Mouse (Mus musculus): ENCODE results near the gene Bmi1. TPM values are rescaled to one million over a fixed set of nuclear protein-coding genes. Genes with fewer than 3 reads are reported as not detected.
A peak's percentile ranks its signal among the peaks of the same experiment; 100 is the strongest.

Gene Bmi1
- 29.0 and 29.2 TPM in 2 replicates for polyA plus RNA-seq (2015; fragmentation: Nextera tagmentation; extraction: Ambion mirVana)

- peak within 1 kb of the TSS; percentile 94 for H3K4me3 ChIP-seq (replicated peaks; ENCODE audit: low read depth, low read length)
- peak within 1 kb of the TSS; percentile 90 for H3K4me2 ChIP-seq (ENCODE audit: low read length)
- no peak for TF ChIP-seq CTCF (IDR thresholded peaks at IDR 0.05; ENCODE audit: low read depth)
- 0% methylated on average over 33 of the region's 77 CpGs for WGBS
- peak; percentile 77 for DNase-seq (ENCODE audit: low spot score)
- peak within 1 kb of the TSS; percentile 97 for H3K9ac ChIP-seq (ENCODE audit: low read depth, low read length)
- ATAC-seq (replicated peaks; ENCODE audit: low FRiP score, low read depth) = peak; percentile 62
- H3K27ac ChIP-seq = peak within 1 kb of the TSS; percentile 96
- H3K9me3 ChIP-seq (replicated peaks; ENCODE audit: low read length) = no peaks in the 10 kb centered on the region
- H3K36me3 ChIP-seq (ENCODE audit: insufficient read depth, low read length) = no peaks in the 10 kb centered on the region
- peaks cover 5% of the 10 kb centered on the region; the same call in 1 of the 2 replicates for H3K27me3 ChIP-seq (ENCODE audit: insufficient read depth, low read length)
- H3K4me1 ChIP-seq (replicated peaks; ENCODE audit: insufficient read depth, low read length) = 0 out of 2 replicates have a peak, but pooled peaks cover 4% of the 10 kb centered on the region
Observed at GRCm38 (mm10) chr2:18676936-18677491, at the start of gene Bmi1. Gene Bmi1, plus strand, starts transcription at chr2:18677018.

GRCm38 (mm10) chr2:18630547-18630946 lies 46.3 kb upstream of the Bmi1 start:
- DNase-seq (ENCODE audit: low spot score) (no peak), ATAC-seq (replicated peaks; ENCODE audit: low FRiP score, low read depth) (no peak)
- H3K27me3 ChIP-seq (ENCODE audit: insufficient read depth, low read length) = no peaks in the 10 kb centered on the region
- H3K4me2 ChIP-seq (ENCODE audit: low read length) = no peak overlapping the region
- no peaks in the 10 kb centered on the region for H3K4me1 ChIP-seq (replicated peaks; ENCODE audit: insufficient read depth, low read length)
- no peak for TF ChIP-seq CTCF (IDR thresholded peaks at IDR 0.05; ENCODE audit: low read depth)
- H3K9me3 ChIP-seq (replicated peaks; ENCODE audit: low read length) = no peaks in the 10 kb centered on the region
- H3K4me3 ChIP-seq (replicated peaks; ENCODE audit: low read depth, low read length) = no peak overlapping the region
- H3K9ac ChIP-seq (ENCODE audit: low read depth, low read length) = no peak overlapping the region
- WGBS = 73% methylated on average over 5 of the region's 5 CpGs
- H3K36me3 ChIP-seq (ENCODE audit: insufficient read depth, low read length) = no peaks in the 10 kb centered on the region
- H3K27ac ChIP-seq = no peak overlapping the region

GRCm38 (mm10) chr2:18635052-18635451 lies 41.8 kb upstream of the Bmi1 start:
- H3K9ac ChIP-seq (ENCODE audit: low read depth, low read length) = no peak overlapping the region
- H3K4me3 ChIP-seq (replicated peaks; ENCODE audit: low read depth, low read length) = no peak overlapping the region
- H3K4me1 ChIP-seq (replicated peaks; ENCODE audit: insufficient read depth, low read length) = no peaks in the 10 kb centered on the region
- no peaks in the 10 kb centered on the region for H3K27me3 ChIP-seq (ENCODE audit: insufficient read depth, low read length)
- 81% methylated on average over 8 of the region's 8 CpGs for WGBS
- no peaks in the 10 kb centered on the region for H3K9me3 ChIP-seq (replicated peaks; ENCODE audit: low read length)
- no peak for TF ChIP-seq CTCF (IDR thresholded peaks at IDR 0.05; ENCODE audit: low read depth)
- ATAC-seq (replicated peaks; ENCODE audit: low FRiP score, low read depth) (no peak), DNase-seq (ENCODE audit: low spot score) (no peak)
- H3K4me2 ChIP-seq (ENCODE audit: low read length) = no peak overlapping the region
- no peak overlapping the region for H3K27ac ChIP-seq
- no peaks in the 10 kb centered on the region for H3K36me3 ChIP-seq (ENCODE audit: insufficient read depth, low read length)

DNA sequence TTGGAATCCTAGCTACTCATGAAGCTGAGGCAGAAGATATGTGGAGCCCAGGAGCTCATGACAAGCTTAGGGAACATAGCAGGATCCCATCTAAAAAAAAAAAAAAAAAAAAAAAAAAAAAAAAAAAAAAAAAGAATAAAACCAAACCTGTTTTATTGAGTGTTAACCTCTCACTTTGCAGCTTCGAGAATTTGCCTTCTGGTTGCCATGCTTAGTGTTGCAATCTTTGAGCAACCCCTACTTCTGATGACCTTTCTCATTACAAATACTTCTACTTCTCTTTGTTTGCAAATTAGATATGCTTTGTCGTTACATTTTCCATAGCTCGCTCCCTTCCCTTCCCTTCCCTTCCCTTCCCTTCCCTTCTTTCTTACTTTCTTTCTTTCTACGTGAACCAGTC lies 28.3 kb upstream of the Bmi1 start:
- Histone ChIP-seq H3K27me3 (ENCODE audit: insufficient read depth, low read length) (no peaks in the 10 kb centered on the region), H3K27ac (no peak overlapping the region), H3K4me1 (replicated peaks; ENCODE audit: insufficient read depth, low read length) (no peaks in the 10 kb centered on the region), H3K4me3 (replicated peaks; ENCODE audit: low read depth, low read length) (no peak overlapping the region), H3K36me3 (ENCODE audit: insufficient read depth, low read length) (no peaks in the 10 kb centered on the region), H3K9me3 (replicated peaks; ENCODE audit: low read length) (no peaks in the 10 kb centered on the region), H3K9ac (ENCODE audit: low read depth, low read length) (no peak overlapping the region), H3K4me2 (ENCODE audit: low read length) (no peak overlapping the region)
- no peak for TF ChIP-seq CTCF (IDR thresholded peaks at IDR 0.05; ENCODE audit: low read depth)
- 86% methylated on average over 3 of the region's 4 CpGs for WGBS
- ATAC-seq (replicated peaks; ENCODE audit: low FRiP score, low read depth) (no peak), DNase-seq (ENCODE audit: low spot score) (no peak)

GRCm38 (mm10) chr2:18654821-18655220 lies 22.0 kb upstream of the Bmi1 start:
- no peak overlapping the region for H3K27ac ChIP-seq
- no peaks in the 10 kb centered on the region for H3K9me3 ChIP-seq (replicated peaks; ENCODE audit: low read length)
- 54% methylated on average over 5 of the region's 5 CpGs for WGBS
- no peak for TF ChIP-seq CTCF (IDR thresholded peaks at IDR 0.05; ENCODE audit: low read depth)
- H3K4me3 ChIP-seq (replicated peaks; ENCODE audit: low read depth, low read length) = no peak overlapping the region
- H3K27me3 ChIP-seq (ENCODE audit: insufficient read depth, low read length) = no peaks in the 10 kb centered on the region
- H3K4me2 ChIP-seq (ENCODE audit: low read length) = no peak overlapping the region
- H3K36me3 ChIP-seq (ENCODE audit: insufficient read depth, low read length) = no peaks in the 10 kb centered on the region
- DNase-seq (ENCODE audit: low spot score) = peak; percentile 45
- H3K9ac ChIP-seq (ENCODE audit: low read depth, low read length) = no peak overlapping the region
- no peak for ATAC-seq (replicated peaks; ENCODE audit: low FRiP score, low read depth)
- H3K4me1 ChIP-seq (replicated peaks; ENCODE audit: insufficient read depth, low read length) = no peaks in the 10 kb centered on the region

DNA sequence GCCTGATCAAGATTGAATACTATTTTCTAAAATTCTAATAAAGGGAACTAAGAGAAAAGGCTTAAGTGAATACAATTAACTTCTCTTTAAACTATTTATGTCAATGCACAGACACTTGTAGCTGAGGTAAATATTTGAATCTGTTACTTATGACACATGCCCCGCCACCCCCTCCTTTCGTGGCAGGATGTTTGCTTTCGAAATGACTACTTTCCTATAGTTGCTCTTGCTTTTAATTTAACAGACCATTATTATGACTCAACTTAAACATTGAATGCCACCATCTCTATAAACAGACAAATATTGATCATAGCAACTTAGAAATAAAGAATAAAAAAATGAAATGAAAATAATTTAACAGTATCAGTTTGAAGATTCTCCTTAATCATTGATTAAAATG lies 12.8 kb upstream of the Bmi1 start:
- Histone ChIP-seq H3K27me3 (ENCODE audit: insufficient read depth, low read length) (no peaks in the 10 kb centered on the region), H3K9me3 (replicated peaks; ENCODE audit: low read length) (no peaks in the 10 kb centered on the region), H3K4me2 (ENCODE audit: low read length) (no peak overlapping the region), H3K36me3 (ENCODE audit: insufficient read depth, low read length) (no peaks in the 10 kb centered on the region), H3K4me1 (replicated peaks; ENCODE audit: insufficient read depth, low read length) (no peaks in the 10 kb centered on the region), H3K27ac (no peak overlapping the region), H3K4me3 (replicated peaks; ENCODE audit: low read depth, low read length) (no peak overlapping the region), H3K9ac (ENCODE audit: low read depth, low read length) (no peak overlapping the region)
- TF ChIP-seq CTCF (IDR thresholded peaks at IDR 0.05; ENCODE audit: low read depth) = no peak
- ATAC-seq (replicated peaks; ENCODE audit: low FRiP score, low read depth) (no peak), DNase-seq (ENCODE audit: low spot score) (no peak)
- 92% methylated on average over 3 of the region's 3 CpGs for WGBS

- no peak for TF ChIP-seq CTCF (IDR thresholded peaks at IDR 0.05; ENCODE audit: low read depth)
- ATAC-seq (replicated peaks; ENCODE audit: low FRiP score, low read depth) (no peak), DNase-seq (ENCODE audit: low spot score) (no peak)
- Histone ChIP-seq H3K27ac (no peak overlapping the region), H3K9me3 (replicated peaks; ENCODE audit: low read length) (no peaks in the 10 kb centered on the region), H3K9ac (ENCODE audit: low read depth, low read length) (no peak overlapping the region), H3K27me3 (ENCODE audit: insufficient read depth, low read length) (no peaks in the 10 kb centered on the region), H3K36me3 (ENCODE audit: insufficient read depth, low read length) (no peaks in the 10 kb centered on the region), H3K4me2 (ENCODE audit: low read length) (no peak overlapping the region), H3K4me1 (replicated peaks; ENCODE audit: insufficient read depth, low read length) (no peaks in the 10 kb centered on the region), H3K4me3 (replicated peaks; ENCODE audit: low read depth, low read length) (no peak overlapping the region)
- 34% methylated on average over 6 of the region's 6 CpGs for WGBS
Observed at GRCm38 (mm10) chr2:18671041-18671440, 5.8 kb upstream of the Bmi1 start.
